Mouse (Mus musculus): Measurements from ENCODE around the gene Efcab5.

GRCm38 (mm10) chr11:77089162-77089561, 99.6 kb downstream of the Efcab5 start:
- TF ChIP-seq POLR2A (IDR thresholded peaks at IDR 0.05; ENCODE audit: borderline replicate concordance, insufficient read depth, low read length) (no peak), CTCF (IDR thresholded peaks at IDR 0.05; ENCODE audit: borderline replicate concordance, insufficient read depth, low read depth, low read length) (no peak)
